Mouse (Mus musculus) spleen, embryonic (tissue): Measurements from ENCODE around the gene Rps10.

Experiments used
- CTCF ChIA-PET: fragments of 350-600 bp; sonication (Branson Sonifier 250); formaldehyde crosslinking; loops from one replicate; lab custom pipeline; 2022; lab: Charles Lee

Gene Rps10

GRCm38 (mm10) chr17:27644572-27644971, 8.1 kb upstream of the Rps10 start:
- CTCF ChIA-PET: interaction anchor here (0.6 kb wide), 2 partner anchors 65 to 647 kb away, joined by 3 read pairs; no protein-coding TSS in a partner anchor

DNA sequence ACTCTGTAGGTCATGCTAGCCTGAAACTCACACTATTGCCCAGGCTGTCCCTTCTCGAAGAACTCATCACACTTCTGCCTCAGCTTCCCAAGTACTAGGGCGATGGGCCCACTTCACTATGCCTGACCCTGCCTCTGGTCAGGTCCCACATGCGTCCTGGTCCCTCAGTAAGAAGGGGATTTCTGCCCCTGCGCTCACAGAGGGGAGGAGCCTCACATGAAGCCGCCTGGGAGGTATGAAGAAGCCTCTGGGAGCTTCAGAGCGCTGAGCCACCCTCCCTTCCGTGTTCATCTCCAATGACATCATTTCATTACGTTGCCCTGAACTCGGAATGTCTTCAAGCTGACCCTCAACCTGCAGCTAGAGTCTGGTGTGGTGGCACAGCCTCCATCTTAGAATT, 7.3 kb upstream of the Rps10 start:
- CTCF ChIA-PET: no interaction called here

GRCm38 (mm10) chr17:27643101-27643500, 6.6 kb upstream of the Rps10 start:
- CTCF ChIA-PET: no interaction called here

GRCm38 (mm10) chr17:27642491-27643062, 6.1 kb upstream of the Rps10 start:
- CTCF ChIA-PET: no interaction called here

GRCm38 (mm10) chr17:27639851-27640250, 3.4 kb upstream of the Rps10 start:
- CTCF ChIA-PET: interaction anchor here (0.7 kb wide), 1 partner anchor 65 kb away, joined by 4 read pairs; no protein-coding TSS in a partner anchor

- CTCF ChIA-PET: interaction anchor here (0.6 kb wide), 1 partner anchor 143 kb away, joined by 3 read pairs; no protein-coding TSS in a partner anchor
Measured at GRCm38 (mm10) chr17:27638921-27639332, 2.5 kb upstream of the Rps10 start.

GRCm38 (mm10) chr17:27637333-27637732, 864 bp upstream of the Rps10 start:
- CTCF ChIA-PET: interaction anchor here (0.6 kb wide), 1 partner anchor 204 kb away, joined by 4 read pairs; no protein-coding TSS in a partner anchor

- CTCF ChIA-PET: interaction anchor here (0.6 kb wide), 1 partner anchor 311 kb away, joined by 10 read pairs; no protein-coding TSS in a partner anchor
Measured at GRCm38 (mm10) chr17:27635575-27635903, 930 bp downstream of the Rps10 start.

DNA sequence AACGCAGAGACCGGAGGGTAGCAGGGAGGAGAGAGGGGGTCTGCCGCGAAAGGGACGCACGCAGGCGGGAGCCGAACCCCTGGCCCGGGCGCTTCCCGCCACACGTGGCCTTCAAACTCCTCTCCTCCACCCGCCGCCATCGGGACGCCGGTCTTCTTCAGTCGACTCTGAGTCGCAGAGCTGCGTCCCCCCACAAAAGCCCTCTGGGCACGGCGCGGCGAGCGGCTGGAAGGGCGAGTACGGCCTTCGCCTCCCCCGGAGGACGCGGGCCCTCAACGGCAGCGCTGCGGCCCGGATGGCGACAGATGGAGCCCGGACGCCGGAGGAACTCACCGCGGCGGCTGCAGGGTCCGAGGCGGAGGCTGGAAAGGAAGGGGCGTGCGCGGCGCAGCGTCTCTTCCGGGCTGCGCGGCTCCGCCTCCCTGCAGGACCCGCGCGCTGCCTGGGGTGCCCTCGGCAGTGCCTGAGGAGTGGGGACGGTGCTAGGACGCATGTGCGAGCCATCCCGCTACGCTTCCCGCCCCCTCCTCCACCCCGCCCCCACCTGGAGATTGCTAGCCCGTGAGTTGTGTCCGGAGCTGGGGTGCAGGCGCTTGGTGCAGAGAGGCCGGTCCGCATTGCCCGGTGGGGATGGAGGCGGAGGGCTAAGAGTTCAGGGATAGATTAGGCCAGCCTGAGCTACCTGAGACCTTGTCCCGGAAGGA, 1.4 kb downstream of the Rps10 start, which contains the start of gene RPS10-NUDT3:
RPS10-NUDT3 (minus strand) TSS at position 352 of the 704 bp plus-strand sequence.
- CTCF ChIA-PET: interaction anchor here (0.6 kb wide), 1 partner anchor 311 kb away, joined by 10 read pairs; no protein-coding TSS in a partner anchor

DNA sequence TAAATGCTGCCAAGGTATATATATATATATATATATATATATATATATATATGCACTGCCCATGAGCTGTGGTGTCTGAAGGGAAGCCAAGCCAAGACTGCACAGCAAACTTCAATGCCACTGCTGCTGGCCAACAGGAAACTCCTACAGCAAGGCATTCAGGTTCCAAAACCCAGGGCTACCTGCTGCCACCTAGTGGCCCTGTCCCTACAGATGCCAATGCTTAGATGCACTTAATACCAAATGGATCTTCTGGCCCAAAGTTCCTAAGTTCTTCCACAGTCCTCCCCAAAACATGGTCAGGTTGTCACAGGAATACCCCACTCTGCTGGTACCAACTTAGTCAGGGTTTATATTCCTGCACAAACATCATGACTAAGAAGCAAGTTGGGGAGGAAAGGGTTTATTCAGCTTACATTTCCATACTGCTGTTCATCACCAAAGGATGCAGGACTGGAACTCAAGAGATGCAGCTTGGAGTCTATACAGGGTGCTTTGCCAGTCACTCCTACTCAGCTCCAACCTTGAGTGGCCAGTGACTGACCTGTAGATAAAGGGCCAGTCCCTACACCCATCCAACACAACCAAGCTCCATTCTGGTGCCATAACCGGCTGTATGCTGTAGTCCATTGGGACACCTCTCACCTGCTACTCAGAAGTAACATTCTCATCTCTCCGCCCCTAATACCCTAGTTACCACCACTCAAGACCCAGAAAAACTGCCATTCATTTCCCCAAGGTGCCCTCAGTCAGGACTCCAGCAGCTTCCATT, 7.0 kb downstream of the Rps10 start:
- CTCF ChIA-PET: interaction anchor here (0.6 to 1.2 kb wide), 6 partner anchors 10 to 1648 kb away, joined by 3 to 12 read pairs (median 3); no protein-coding TSS in a partner anchor

DNA sequence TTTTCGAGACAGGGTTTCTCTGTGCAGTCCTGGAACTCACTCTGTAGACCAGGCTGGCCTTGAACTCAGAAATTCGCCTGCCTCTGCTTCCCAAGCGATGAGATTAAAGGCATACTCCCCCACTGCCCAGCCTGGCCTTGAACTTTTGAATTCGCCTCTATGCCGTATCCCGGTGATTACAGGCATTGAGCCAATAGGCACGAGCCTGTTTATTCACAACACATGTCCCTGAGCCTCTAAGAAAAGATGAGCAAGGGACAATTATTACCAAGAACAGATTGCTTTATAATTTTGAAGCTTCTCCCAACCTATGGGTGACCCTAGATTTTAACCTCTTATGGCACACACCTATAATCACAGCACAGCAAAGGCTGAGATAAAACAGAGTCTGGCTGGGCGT, 8.1 kb downstream of the Rps10 start:
- CTCF ChIA-PET: interaction anchor here (0.6 to 1.2 kb wide), 2 partner anchors 9 to 95 kb away, joined by 3 read pairs; no protein-coding TSS in a partner anchor

- CTCF ChIA-PET: no interaction called here
Measured at GRCm38 (mm10) chr17:27627451-27627850, 9.0 kb downstream of the Rps10 start.

- CTCF ChIA-PET: no interaction called here
Measured at GRCm38 (mm10) chr17:27626681-27627080, 9.8 kb downstream of the Rps10 start.

DNA sequence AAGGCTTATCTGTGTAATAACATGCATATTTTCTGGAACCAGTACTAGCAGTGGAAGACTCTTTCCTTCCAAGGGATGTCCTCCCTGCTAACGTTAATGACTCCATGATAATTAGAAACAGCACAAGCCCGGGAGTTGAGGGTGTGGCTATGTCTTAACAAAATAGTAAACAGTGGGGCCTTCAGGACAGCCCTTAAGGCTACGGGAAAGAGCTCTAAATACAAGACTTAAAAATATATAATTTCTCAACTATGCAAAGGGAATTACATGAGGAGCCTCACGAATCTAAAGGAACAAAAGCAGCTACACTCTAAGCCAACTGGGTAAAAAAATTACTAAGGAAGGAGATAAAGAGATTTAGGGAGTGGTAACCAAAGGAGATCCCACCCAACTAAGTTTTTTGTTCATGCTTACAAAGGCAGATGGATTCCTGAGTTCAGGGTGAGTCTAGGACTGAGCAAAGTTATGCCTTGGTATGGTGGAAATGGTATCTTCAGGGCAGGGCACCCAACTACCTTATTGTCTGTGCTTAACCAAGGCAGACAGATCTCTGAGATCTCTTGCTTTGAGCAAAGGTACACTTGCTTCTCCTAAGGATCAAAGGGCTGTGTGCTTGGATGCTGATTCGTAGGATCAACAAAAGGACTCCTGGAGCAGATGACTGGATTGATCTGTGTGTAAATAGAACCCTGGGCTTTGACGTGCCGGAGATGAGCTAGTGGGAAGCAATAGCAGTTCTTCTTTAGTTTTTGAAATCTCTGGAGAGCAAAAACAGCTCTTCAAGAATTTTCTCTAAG, 10.8 kb downstream of the Rps10 start:
- CTCF ChIA-PET: no interaction called here

DNA sequence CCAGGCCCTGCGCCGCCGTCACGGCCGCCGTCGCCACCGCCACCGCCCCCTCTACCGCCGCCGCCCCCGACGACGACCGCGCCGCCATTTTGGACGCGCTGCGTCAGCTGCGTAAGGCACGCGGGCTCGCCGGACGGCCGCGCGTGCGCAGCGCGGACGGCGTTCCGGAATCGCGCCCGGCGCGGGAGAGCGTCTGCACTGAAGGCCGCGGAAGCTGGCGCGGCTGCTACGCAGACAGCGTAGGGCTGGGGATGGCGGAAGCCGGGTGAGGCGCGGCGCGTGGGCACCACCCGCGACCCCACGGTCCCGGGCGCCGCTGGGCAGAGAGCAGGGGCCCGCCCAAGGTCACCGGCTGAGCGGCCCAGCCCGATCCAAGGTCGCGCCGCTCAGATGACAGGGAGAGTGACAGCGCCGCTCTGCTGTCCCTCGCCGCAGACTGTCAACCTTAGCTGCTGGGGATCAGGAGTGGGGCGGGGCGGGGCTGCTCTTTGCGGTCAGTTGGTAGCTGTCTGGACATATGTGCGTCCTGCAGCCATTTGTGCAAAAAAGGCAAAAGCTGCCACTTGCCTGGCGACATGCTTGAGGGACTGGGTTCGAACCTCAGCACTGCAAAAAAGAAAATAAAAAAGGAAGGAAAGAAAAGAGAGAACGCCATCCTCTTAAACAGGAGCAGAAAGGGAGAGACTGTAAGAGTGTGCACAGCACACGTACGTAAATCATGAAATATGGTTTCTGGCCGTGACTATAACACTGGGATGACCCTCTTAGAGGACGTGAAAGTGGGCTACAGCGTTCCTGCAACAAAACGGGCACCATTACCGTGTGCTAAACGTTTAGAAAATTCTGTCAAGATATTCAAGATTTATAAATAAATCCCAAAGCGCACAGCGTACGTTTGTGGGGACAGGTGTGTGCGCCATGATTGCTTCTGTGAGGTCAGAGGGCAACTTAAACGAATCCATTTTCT, 12.8 kb downstream of the Rps10 start, which contains the start of gene Nudt3:
Nudt3 (minus strand) TSS at position 136 of the 967 bp plus-strand sequence.
- CTCF ChIA-PET: interaction anchor here (0.8 kb wide), 1 partner anchor 58 kb away, joined by 3 read pairs; the partner anchor contains the start of gene AI413582

DNA sequence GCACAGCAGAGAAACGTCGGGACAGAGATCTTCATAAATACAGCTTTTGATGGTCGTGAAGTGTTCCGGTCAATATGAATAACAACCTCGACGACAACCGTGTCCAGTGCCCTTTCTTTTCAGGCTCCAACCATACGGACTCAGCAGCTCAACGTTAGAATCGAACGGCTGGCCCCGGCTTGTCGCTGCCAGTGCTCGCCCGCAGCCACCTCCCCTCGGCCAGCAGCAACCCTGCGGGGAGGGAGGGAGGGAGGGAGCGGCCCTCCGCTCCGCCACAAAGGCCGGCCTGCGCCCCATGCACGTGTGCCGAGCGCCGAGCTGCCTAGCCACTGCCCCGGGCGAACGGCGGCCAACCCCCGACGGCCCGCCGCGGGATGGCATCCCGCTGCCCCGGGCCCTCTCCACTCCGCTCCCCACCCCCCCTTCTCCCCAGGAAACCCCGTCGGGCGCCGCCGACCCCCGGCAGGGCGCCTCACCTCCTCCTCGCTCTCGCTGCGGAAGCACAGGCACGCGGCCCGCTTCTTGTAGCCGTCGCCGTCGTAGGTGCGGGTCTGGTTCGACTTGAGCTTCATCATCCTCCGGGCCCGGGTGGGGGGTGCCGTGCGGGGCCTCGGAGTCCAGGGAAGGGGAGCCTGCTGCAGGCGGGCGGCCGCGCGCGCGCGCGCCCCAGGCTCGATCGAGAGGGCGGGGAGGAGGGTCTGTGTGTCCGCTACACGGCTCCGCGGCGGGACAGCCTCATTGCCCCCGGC, 13.7 kb downstream of the Rps10 start:
- CTCF ChIA-PET: interaction anchor here (0.5 to 0.8 kb wide), 2 partner anchors 57 to 670 kb away, joined by 3 read pairs; partner anchors contain the start of gene AI413582

- CTCF ChIA-PET: interaction anchor here (0.5 kb wide), 2 partner anchors 56 to 671 kb away, joined by 3 read pairs; no protein-coding TSS in a partner anchor
Measured at GRCm38 (mm10) chr17:27621705-27622531, 14.6 kb downstream of the Rps10 start.

GRCm38 (mm10) chr17:27621161-27621560, 15.3 kb downstream of the Rps10 start:
- CTCF ChIA-PET: interaction anchor here (1.0 kb wide), 1 partner anchor 19 kb away, joined by 5 read pairs; no protein-coding TSS in a partner anchor
